Mouse (Mus musculus): ENCODE measurements around the gene Pcif1. TPM values are rescaled to one million over a fixed set of nuclear protein-coding genes. Genes with fewer than 3 reads are reported as not detected.
"Not testable (repeated sequence)": the region's sequence is repeated elsewhere in the genome, so short reads cannot be mapped to it uniquely, and the experiment has no call there.

Gene Pcif1
- polyA plus RNA-seq, 1 experiment = 37.2 TPM

GRCm38 (mm10) chr2:164867566-164867965 lies 11.5 kb upstream of the Pcif1 start:
- peak overlapping the region; percentile 29; the same call in 1 of the 2 replicates for H3K27ac ChIP-seq (ENCODE audit: insufficient read depth, low read depth, low read length)
- H3K36me3 ChIP-seq (ENCODE audit: control insufficient read depth, insufficient read depth, low read length) = no peaks in the 10 kb centered on the region
- no peaks in the 10 kb centered on the region for H3K27me3 ChIP-seq (replicated peaks; ENCODE audit: control insufficient read depth, insufficient read depth, low read length)
- DNase-seq = peak; percentile 31
- no peaks in the 10 kb centered on the region for H3K4me1 ChIP-seq (ENCODE audit: control insufficient read depth, insufficient read depth, low read length)
- no peak overlapping the region for H3K4me3 ChIP-seq (ENCODE audit: insufficient read depth, low read depth, low read length)
- TF ChIP-seq CTCF (conservative IDR thresholded peaks at IDR 0.05; ENCODE audit: insufficient read depth, insufficient read length, low read depth, low read length) = peak; percentile 57
- no peak for TF ChIP-seq POLR2A (IDR thresholded peaks at IDR 0.05; ENCODE audit: low read depth, low read length)
- WGBS = 93% methylated on average over 7 of the region's 7 CpGs

- Histone ChIP-seq H3K27ac (ENCODE audit: insufficient read depth, low read depth, low read length) (no peak overlapping the region), H3K4me3 (ENCODE audit: insufficient read depth, low read depth, low read length) (no peak overlapping the region), H3K27me3 (replicated peaks; ENCODE audit: control insufficient read depth, insufficient read depth, low read length) (no peaks in the 10 kb centered on the region), H3K36me3 (ENCODE audit: control insufficient read depth, insufficient read depth, low read length) (no peaks in the 10 kb centered on the region), H3K4me1 (ENCODE audit: control insufficient read depth, insufficient read depth, low read length) (no peaks in the 10 kb centered on the region)
- WGBS = 55% methylated on average over 7 of the region's 7 CpGs
- TF ChIP-seq POLR2A (IDR thresholded peaks at IDR 0.05; ENCODE audit: low read depth, low read length) = no peak
- no peak for TF ChIP-seq CTCF (conservative IDR thresholded peaks at IDR 0.05; ENCODE audit: insufficient read depth, insufficient read length, low read depth, low read length)
- no peak for DNase-seq
Observed at GRCm38 (mm10) chr2:164868491-164868890, 10.6 kb upstream of the Pcif1 start.

GRCm38 (mm10) chr2:164871602-164872303 lies 7.4 kb upstream of the Pcif1 start:
- no peaks in the 10 kb centered on the region for H3K4me1 ChIP-seq (ENCODE audit: control insufficient read depth, insufficient read depth, low read length)
- H3K4me3 ChIP-seq (ENCODE audit: insufficient read depth, low read depth, low read length) = no peak overlapping the region
- no peak overlapping the region for H3K27ac ChIP-seq (ENCODE audit: insufficient read depth, low read depth, low read length)
- TF ChIP-seq CTCF (conservative IDR thresholded peaks at IDR 0.05; ENCODE audit: insufficient read depth, insufficient read length, low read depth, low read length) (no peak), POLR2A (IDR thresholded peaks at IDR 0.05; ENCODE audit: low read depth, low read length) (no peak)
- no peak for DNase-seq
- H3K27me3 ChIP-seq (replicated peaks; ENCODE audit: control insufficient read depth, insufficient read depth, low read length) = no peaks in the 10 kb centered on the region
- WGBS = 70% methylated on average over 6 of the region's 6 CpGs
- H3K36me3 ChIP-seq (ENCODE audit: control insufficient read depth, insufficient read depth, low read length) = no peaks in the 10 kb centered on the region

DNA sequence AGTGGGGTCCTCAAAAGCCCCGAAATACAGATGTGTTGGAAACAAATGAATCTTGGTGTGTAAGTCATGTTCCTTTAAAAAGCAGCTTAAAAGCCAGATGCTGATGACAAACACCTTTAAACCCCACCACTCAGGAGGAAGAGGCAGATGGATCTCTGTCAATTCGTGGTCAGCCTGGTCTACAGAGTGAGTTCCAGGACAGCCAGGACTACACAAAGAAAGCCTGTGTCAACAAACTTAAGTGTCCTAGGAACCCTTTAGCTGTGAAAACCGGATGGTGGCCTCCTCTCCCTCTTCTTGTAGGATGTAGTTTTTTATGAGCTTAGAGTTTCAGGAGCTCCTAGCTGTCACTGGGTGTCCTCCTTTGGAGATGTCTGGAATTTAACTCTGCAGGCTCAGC lies 5.5 kb upstream of the Pcif1 start:
- TF ChIP-seq CTCF (conservative IDR thresholded peaks at IDR 0.05; ENCODE audit: insufficient read depth, insufficient read length, low read depth, low read length) (no peak), POLR2A (IDR thresholded peaks at IDR 0.05; ENCODE audit: low read depth, low read length) (no peak)

DNA sequence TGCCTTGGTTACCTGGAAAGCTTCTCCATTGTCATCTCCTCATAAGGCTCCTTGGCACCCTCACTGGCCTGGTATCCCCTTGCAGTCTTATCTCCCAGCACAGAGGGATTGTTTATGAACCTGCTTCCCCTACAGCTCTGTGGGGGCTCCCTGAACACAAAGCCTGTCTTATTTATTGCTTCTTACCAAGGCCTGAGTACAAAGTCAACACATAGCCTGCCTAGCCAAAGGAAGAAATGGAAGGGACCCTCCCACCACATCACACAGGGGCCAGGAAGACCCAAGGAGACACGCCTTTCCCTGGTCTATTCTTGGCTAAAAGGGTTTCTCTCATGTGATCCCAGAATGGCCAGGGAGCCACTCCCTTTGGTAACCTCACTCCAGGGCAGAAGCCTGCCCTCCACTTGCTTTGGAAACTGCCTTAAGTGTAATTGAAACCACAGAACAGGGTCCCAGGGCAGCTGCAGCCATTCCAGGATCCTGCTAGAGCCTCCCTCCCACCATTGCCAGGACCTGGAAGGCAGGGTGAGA lies 4.8 kb upstream of the Pcif1 start:
- no peak for TF ChIP-seq CTCF (conservative IDR thresholded peaks at IDR 0.05; ENCODE audit: insufficient read depth, insufficient read length, low read depth, low read length)
- TF ChIP-seq POLR2A (IDR thresholded peaks at IDR 0.05; ENCODE audit: low read depth, low read length) = no peak
- peak overlapping the region; percentile 78 for H3K27ac ChIP-seq (ENCODE audit: insufficient read depth, low read depth, low read length)
- DNase-seq = peak; percentile 81
- H3K27me3 ChIP-seq (replicated peaks; ENCODE audit: control insufficient read depth, insufficient read depth, low read length) = no peaks in the 10 kb centered on the region
- no peaks in the 10 kb centered on the region for H3K36me3 ChIP-seq (ENCODE audit: control insufficient read depth, insufficient read depth, low read length)
- peak overlapping the region; percentile 15 for H3K4me3 ChIP-seq (ENCODE audit: insufficient read depth, low read depth, low read length)
- peaks cover 7% of the 10 kb centered on the region; the same call in 1 of the 2 replicates for H3K4me1 ChIP-seq (ENCODE audit: control insufficient read depth, insufficient read depth, low read length)
- WGBS = 31% methylated on average over 1 of the region's 1 CpGs

More for the DNA sequence above, 5.5 kb upstream of the Pcif1 start:
- no peak for DNase-seq
- Histone ChIP-seq H3K4me3 (ENCODE audit: insufficient read depth, low read depth, low read length) (peak overlapping the region; percentile 15; the same call in 1 of the 2 replicates), H3K4me1 (ENCODE audit: control insufficient read depth, insufficient read depth, low read length) (peaks cover 7% of the 10 kb centered on the region; the same call in 1 of the 2 replicates), H3K36me3 (ENCODE audit: control insufficient read depth, insufficient read depth, low read length) (no peaks in the 10 kb centered on the region), H3K27ac (ENCODE audit: insufficient read depth, low read depth, low read length) (peak overlapping the region; percentile 64), H3K27me3 (replicated peaks; ENCODE audit: control insufficient read depth, insufficient read depth, low read length) (no peaks in the 10 kb centered on the region)
- 47% methylated on average over 3 of the region's 3 CpGs for WGBS

DNA sequence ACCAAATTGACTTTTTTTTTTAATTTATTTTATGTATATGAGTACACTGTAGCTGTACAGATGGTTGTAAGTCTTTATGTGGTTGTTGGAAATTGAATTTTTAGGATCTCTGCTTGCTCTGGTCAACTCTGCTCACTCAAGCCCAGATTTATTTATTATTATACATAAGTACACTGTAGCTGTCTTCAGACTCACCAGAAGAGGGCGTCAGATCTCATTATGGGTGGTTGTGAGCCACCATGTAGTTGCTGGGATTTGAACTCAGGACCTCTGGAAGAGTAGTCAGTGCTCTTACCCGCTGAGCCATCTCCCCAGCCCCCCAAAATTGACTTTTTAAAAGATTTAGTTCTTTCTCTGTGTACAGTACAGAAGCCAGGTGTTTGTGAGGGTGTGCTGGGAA lies 3.5 kb upstream of the Pcif1 start:
- WGBS = 55% methylated on average over 2 of the region's 2 CpGs
- H3K27ac ChIP-seq (ENCODE audit: insufficient read depth, low read depth, low read length); H3K4me3 ChIP-seq (ENCODE audit: insufficient read depth, low read depth, low read length); H3K4me1 ChIP-seq (ENCODE audit: control insufficient read depth, insufficient read depth, low read length); DNase-seq; H3K27me3 ChIP-seq (replicated peaks; ENCODE audit: control insufficient read depth, insufficient read depth, low read length); H3K36me3 ChIP-seq (ENCODE audit: control insufficient read depth, insufficient read depth, low read length): not testable (repeated sequence)

DNA sequence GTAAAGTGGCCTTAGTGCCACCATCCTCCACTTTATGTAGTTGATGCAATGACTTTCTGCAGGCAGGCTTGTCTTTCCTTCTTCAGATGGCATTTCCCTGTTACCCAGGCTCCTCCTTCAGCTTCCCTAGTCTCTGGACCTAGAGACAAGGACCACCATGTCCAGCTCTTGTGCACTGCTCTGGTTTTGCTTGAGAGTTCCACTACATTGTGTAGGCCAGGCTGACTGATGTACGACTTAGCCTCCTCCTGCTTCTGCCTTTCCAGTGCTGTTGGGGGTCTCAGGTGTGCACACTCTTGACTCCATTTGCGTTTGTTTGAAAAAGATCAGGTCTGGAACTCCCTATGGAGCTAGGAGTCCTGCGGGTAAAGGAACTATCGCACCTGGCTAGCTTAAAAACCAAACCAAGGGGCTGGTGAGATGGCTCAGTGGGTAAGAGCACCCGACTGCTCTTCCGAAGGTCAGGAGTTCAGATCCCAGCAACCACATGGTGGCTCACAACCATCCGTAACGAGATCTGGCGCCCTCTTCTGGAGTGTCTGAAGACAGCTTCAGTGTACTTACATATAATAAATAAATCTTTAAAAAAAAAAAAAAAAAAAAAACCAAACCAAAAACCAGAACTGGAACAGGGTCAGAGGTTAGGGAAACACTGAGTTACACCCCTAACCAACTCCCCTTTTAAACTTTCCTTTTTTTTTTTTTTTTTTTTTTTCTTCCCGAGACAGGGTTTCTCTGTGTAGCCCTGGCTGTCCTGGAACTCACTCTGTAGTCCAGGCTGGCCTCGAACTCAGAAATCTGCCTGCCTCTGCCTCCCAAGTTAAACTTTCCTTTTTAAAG lies 1.5 kb upstream of the Pcif1 start:
- not testable (repeated sequence) for H3K4me3 ChIP-seq (ENCODE audit: insufficient read depth, low read depth, low read length); DNase-seq; H3K27me3 ChIP-seq (replicated peaks; ENCODE audit: control insufficient read depth, insufficient read depth, low read length); H3K36me3 ChIP-seq (ENCODE audit: control insufficient read depth, insufficient read depth, low read length)
- peak overlapping the region; percentile 95; the same call in 1 of the 2 replicates for H3K27ac ChIP-seq (ENCODE audit: insufficient read depth, low read depth, low read length)
- peaks cover 15% of the 10 kb centered on the region; the same call in 1 of the 2 replicates for H3K4me1 ChIP-seq (ENCODE audit: control insufficient read depth, insufficient read depth, low read length)
- 62% methylated on average over 11 of the region's 11 CpGs for WGBS

Measured in kidney, adult 2 months (tissue).